Mouse (Mus musculus) liver, embryonic 14.5 days (tissue): Measurements from ENCODE around the gene Klhl22. TPM values are rescaled to one million over a fixed set of nuclear protein-coding genes. Genes with fewer than 3 reads are reported as not detected.

Source experiments
- ATAC-seq: fragments of 200-750 bp; cut with Nextera tagmentation; 2 replicates; pipeline ENCODE4 v1.8.0; 2017; ENCODE audit warnings: moderate number of reproducible peaks, mild to moderate bottlenecking, moderate library complexity; ENCODE audit not compliant: insufficient read depth
- DNase-seq, 3 experiments: peaks; one replicate each; pipeline ENCODE4 v3.0.0-alpha.2; 2012 to 2013; ENCODE audit warnings: low read depth in 3 of 3, low spot score in 3 of 3
- H3K27ac ChIP-seq: fragments of 300-500 bp; sonication (generic); 2 replicates; pipeline ENCODE4 v1.5.1; 2014; ENCODE audit warnings: moderate library complexity, mild to moderate bottlenecking, control low read depth, inconsistent platforms
- H3K27me3 ChIP-seq: fragments of 300-500 bp; sonication (generic); 2 replicates; pipeline ENCODE4 v1.6.1; 2014; ENCODE audit warnings: mild to moderate bottlenecking, low read length, moderate library complexity; ENCODE audit not compliant: control insufficient read depth, insufficient read depth
- H3K36me3 ChIP-seq: fragments of 300-500 bp; sonication (generic); replicated peaks from 2 replicates; pipeline ENCODE4 v1.6.1; 2014; ENCODE audit warnings: low read depth; ENCODE audit not compliant: control insufficient read depth, insufficient read depth
- H3K4me1 ChIP-seq, 2 experiments: fragments of 200-500 bp in 1 of 2; fragments of 300-500 bp in 1 of 2; sonication (generic) in 1 of 2; replicated peaks; 2 replicates each; pipeline ENCODE4 v1.6.1; 2012 to 2014; ENCODE audit warnings: antibody characterized with exemption in 1 of 2, inconsistent platforms in 1 of 2, low read length in 1 of 2; ENCODE audit not compliant: control insufficient read depth in 2 of 2, insufficient read depth in 2 of 2
- H3K4me2 ChIP-seq: fragments of 300-500 bp; sonication (generic); 2 replicates; pipeline ENCODE4 v1.6.1; 2014; ENCODE audit warnings: low read depth, mild to moderate bottlenecking, control low read depth, moderate library complexity
- H3K4me3 ChIP-seq, 2 experiments: fragments of 200-500 bp in 1 of 2; fragments of 300-500 bp in 1 of 2; sonication (generic) in 1 of 2; 2 replicates each; pipeline ENCODE4 v1.5.1; 2012 to 2014; ENCODE audit warnings: low read depth in 2 of 2, low read length in 2 of 2, mild to moderate bottlenecking in 2 of 2, control low read depth in 1 of 2, inconsistent platforms in 1 of 2, moderate library complexity in 1 of 2; ENCODE audit not compliant: insufficient read depth in 1 of 2
- H3K9ac ChIP-seq: fragments of 300-500 bp; sonication (generic); replicated peaks from 2 replicates; pipeline ENCODE4 v1.6.1; 2014; ENCODE audit warnings: mild to moderate bottlenecking, control low read depth, moderate library complexity
- H3K9me3 ChIP-seq: fragments of 300-500 bp; sonication (generic); 2 replicates; pipeline ENCODE4 v1.6.1; 2016; ENCODE audit warnings: low read length, mixed read lengths; ENCODE audit not compliant: control insufficient read depth
- CTCF ChIP-seq: IDR thresholded peaks from 2 replicates; pipeline ENCODE4 v1.5.1; 2016; ENCODE audit warnings: antibody characterized with exemption, low read depth, control low read depth
- EP300 ChIP-seq: IDR thresholded peaks from 2 replicates; pipeline ENCODE4 v1.6.1; 2016; ENCODE audit warnings: antibody characterized with exemption, low read depth
- WGBS: fragments of 180-500 bp; shearing (Covaris S2); extraction: QIAGEN DNeasy Blood & Tissue Kit; methylation state at CpG from one replicate; pipeline ENCODE4 v1.1.7; 2014; ENCODE audit not compliant: insufficient replicate concordance; 5-methylcytosine and 5-hydroxymethylcytosine counted together
- polyA plus RNA-seq, 2 experiments: library from polyadenylated mRNA; depleted of rRNA in 1 of 2; stranded (reverse) in 1 of 2; unstranded in 1 of 2; fragments of >200 nt; fragmentation: Nextera tagmentation in 1 of 2; extraction: Ambion mirVana in 1 of 2; gene quantifications; 2 replicates each; pipeline versions ENCODE4 v1.2.1 to v1.2.3; 2012 to 2014

The Klhl22 gene
- polyA plus RNA-seq, 2 experiments = 11.6 to 14.0 TPM

GRCm38 (mm10) chr16:17813173-17813572 is 53.8 kb downstream of the Klhl22 start:
- ATAC-seq = no peak
- Histone ChIP-seq H3K9ac (no peak overlapping the region), H3K4me3 (no peak overlapping the region), H3K36me3 (no peaks in the 10 kb centered on the region), H3K27ac (no peak overlapping the region), H3K4me1 (no peaks in the 10 kb centered on the region), H3K4me2 (no peak overlapping the region), H3K27me3 (peaks cover 30% of the 10 kb centered on the region), H3K9me3 (no peaks in the 10 kb centered on the region)
- WGBS = 51% methylated on average over 4 of the region's 4 CpGs
- no peak for DNase-seq
- no peak for TF ChIP-seq EP300
- TF ChIP-seq CTCF = no peak

GRCm38 (mm10) chr16:17815411-17816402 is 56.3 kb downstream of the Klhl22 start:
- DNase-seq (peak; percentile 38), ATAC-seq (peak; percentile 79)
- H3K4me1 ChIP-seq = no peaks in the 10 kb centered on the region
- peak overlapping the region; percentile 65 for H3K4me2 ChIP-seq
- whole genome bisulfite sequencing = 3% methylated on average over 63 of the region's 63 CpGs
- no peak overlapping the region for H3K27ac ChIP-seq
- H3K36me3 ChIP-seq = no peaks in the 10 kb centered on the region
- 0 out of 2 replicates have a peak overlapping the region, but pooled peaks have one; percentile 9 for H3K9ac ChIP-seq
- no peaks in the 10 kb centered on the region for H3K9me3 ChIP-seq
- H3K27me3 ChIP-seq = peaks cover 17% of the 10 kb centered on the region
- no peak for TF ChIP-seq EP300
- peak; percentile 98 for TF ChIP-seq CTCF
- peak overlapping the region; percentile 33 to 34 for H3K4me3 ChIP-seq

- Histone ChIP-seq H3K4me2 (no peak overlapping the region), H3K27ac (no peak overlapping the region), H3K4me3 (no peak overlapping the region), H3K36me3 (no peaks in the 10 kb centered on the region), H3K9me3 (no peaks in the 10 kb centered on the region), H3K4me1 (no peaks in the 10 kb centered on the region), H3K27me3 (peaks cover 17% of the 10 kb centered on the region), H3K9ac (no peak overlapping the region)
- ATAC-seq = no peak
- WGBS = 65% methylated on average over 8 of the region's 8 CpGs
- TF ChIP-seq EP300 (no peak), CTCF (no peak)
- DNase-seq = no peak
These were observed 57.1 kb downstream of the Klhl22 start for GRCm38 (mm10) chr16:17816528-17816927.

GRCm38 (mm10) chr16:17826500-17826899 is 67.1 kb downstream of the Klhl22 start:
- TF ChIP-seq CTCF = no peak
- no peak for TF ChIP-seq EP300
- Histone ChIP-seq H3K9ac (no peak overlapping the region), H3K4me2 (no peak overlapping the region), H3K27me3 (peaks cover 12% of the 10 kb centered on the region), H3K27ac (no peak overlapping the region), H3K36me3 (no peaks in the 10 kb centered on the region), H3K4me3 (no peak overlapping the region), H3K9me3 (no peaks in the 10 kb centered on the region), H3K4me1 (no peaks in the 10 kb centered on the region)
- ATAC-seq (no peak), DNase-seq (no peak)
- 59% methylated on average over 2 of the region's 2 CpGs for WGBS

- peaks cover 30% of the 10 kb centered on the region for H3K27me3 ChIP-seq
- H3K4me2 ChIP-seq = no peak overlapping the region
- no peak overlapping the region for H3K4me3 ChIP-seq
- ATAC-seq = no peak
- no peak for DNase-seq
- no peak overlapping the region for H3K9ac ChIP-seq
- H3K4me1 ChIP-seq = no peaks in the 10 kb centered on the region
- WGBS = 20% methylated on average over 2 of the region's 2 CpGs
- TF ChIP-seq EP300 = no peak
- TF ChIP-seq CTCF = no peak
- no peaks in the 10 kb centered on the region for H3K36me3 ChIP-seq
- no peaks in the 10 kb centered on the region for H3K9me3 ChIP-seq
- H3K27ac ChIP-seq = no peak overlapping the region
These were observed 68.8 kb downstream of the Klhl22 start for GRCm38 (mm10) chr16:17828229-17828628.
